Mouse (Mus musculus) ES-E14 (cell line): ENCODE measurements at regions not wholly inside any gene's neighbourhood (a gene's known extent, or its start where the extent isn't known, plus 50 kb on each side); places are given as distances from the start of the nearest gene placed in this dataset.
"Not testable (repeated sequence)": the region's sequence is repeated elsewhere in the genome, so short reads cannot be mapped to it uniquely, and the experiment has no call there.

ENCODE experiments used
- DNase-seq: peaks from one replicate; pipeline ENCODE4 v3.0.0-alpha.2; 2013; ENCODE audit warnings: low read depth, low spot score
- H3K27ac ChIP-seq: 2 replicates; pipeline ENCODE4 v1.5.1; 2012; ENCODE audit warnings: low read depth, mild to moderate bottlenecking, low read length, moderate library complexity, mixed read lengths; ENCODE audit not compliant: poor library complexity, insufficient read depth, severe bottlenecking
- H3K36me3 ChIP-seq: 2 replicates; pipeline ENCODE4 v1.6.1; 2012; ENCODE audit warnings: mild to moderate bottlenecking, low read length, moderate library complexity, mixed read lengths; ENCODE audit not compliant: control insufficient read depth, poor library complexity, insufficient read depth, severe bottlenecking
- H3K4me1 ChIP-seq, 2 experiments: fragments of 150-350 bp in 1 of 2; sonication (generic) in 1 of 2; 2 replicates each; pipeline ENCODE4 v1.6.1; 2012; ENCODE audit warnings: low read length in 2 of 2, mild to moderate bottlenecking in 1 of 2, mixed read lengths in 1 of 2; ENCODE audit not compliant: control insufficient read depth in 2 of 2, insufficient read depth in 2 of 2, poor library complexity in 1 of 2
- H3K4me3 ChIP-seq, 2 experiments: fragments of 150-350 bp in 1 of 2; sonication (generic) in 1 of 2; 2 replicates each; pipeline ENCODE4 v1.5.1; 2012; ENCODE audit warnings: low read length in 2 of 2, low read depth in 1 of 2, mild to moderate bottlenecking in 1 of 2, mixed read lengths in 1 of 2; ENCODE audit not compliant: insufficient read depth in 1 of 2, poor library complexity in 1 of 2, severe bottlenecking in 1 of 2
- H3K9ac ChIP-seq: 2 replicates; pipeline ENCODE4 v1.6.1; 2012; ENCODE audit warnings: low read depth, mild to moderate bottlenecking, low read length, mixed read lengths; ENCODE audit not compliant: poor library complexity, insufficient read depth, severe bottlenecking
- H3K9me3 ChIP-seq: fragments of 150-350 bp; sonication (generic); 2 replicates; pipeline ENCODE4 v1.6.1; 2012; ENCODE audit warnings: low read depth, mild to moderate bottlenecking, low read length; ENCODE audit not compliant: control insufficient read depth, insufficient read depth
- CHD2 ChIP-seq: IDR thresholded peaks from 2 replicates; pipeline ENCODE4 v1.6.1; 2014; ENCODE audit warnings: mild to moderate bottlenecking, low read depth, low read length, inconsistent platforms
- HCFC1 ChIP-seq: IDR thresholded peaks from 2 replicates; pipeline ENCODE4 v1.6.1; 2012; ENCODE audit warnings: low read length, inconsistent platforms, borderline replicate concordance; ENCODE audit not compliant: insufficient read depth
- MAFK ChIP-seq: IDR thresholded peaks from 2 replicates; pipeline ENCODE4 v1.6.1; 2014; ENCODE audit warnings: mild to moderate bottlenecking, low read depth, low read length, inconsistent platforms; ENCODE audit not compliant: insufficient read depth
- ZC3H11A ChIP-seq: IDR thresholded peaks from 2 replicates; pipeline ENCODE4 v1.6.1; 2012; ENCODE audit warnings: low read depth, mild to moderate bottlenecking, inconsistent platforms, low read length, borderline replicate concordance
- ZNF384 ChIP-seq: IDR thresholded peaks from 2 replicates; pipeline ENCODE4 v1.6.1; 2012; ENCODE audit warnings: low read depth, low read length, inconsistent platforms
- in situ Hi-C, 2 experiments: fragments of 600-800 bp; cut with MboI; formaldehyde crosslinking; loops; one replicate each; pipeline ENCODE4 v1.15.1; 2025; ENCODE audit warnings: low sequenced_read_pairs in 2 of 2, inconsistent platforms in 1 of 2; ENCODE audit not compliant: unreplicated experiment in 2 of 2

- no peak for DNase-seq
- TF ChIP-seq ZNF384 (no peak), CHD2 (no peak), HCFC1 (no peak), ZC3H11A (no peak), MAFK (peak; percentile 50; the same call in 1 of the 2 replicates)
- in situ Hi-C loops: no loop called here
These were observed 99.3 kb upstream of the Bmp2k start for GRCm38 (mm10) chr5:96898120-96898672.

GRCm38 (mm10) chr5:96898695-96899094 lies 98.8 kb upstream of the Bmp2k start:
- no peak overlapping the region for H3K27ac ChIP-seq
- in situ Hi-C loops: no loop called here
- TF ChIP-seq MAFK (no peak), ZNF384 (no peak), CHD2 (no peak), HCFC1 (no peak), ZC3H11A (no peak)
- no peaks in the 10 kb centered on the region for H3K36me3 ChIP-seq
- H3K9me3 ChIP-seq: no peaks in the 10 kb centered on the region
- no peaks in the 10 kb centered on the region for H3K4me1 ChIP-seq
- DNase-seq: no peak
- no peak overlapping the region for H3K4me3 ChIP-seq
- H3K9ac ChIP-seq: no peak overlapping the region

More at GRCm38 (mm10) chr5:96898120-96898672, 99.3 kb upstream of the Bmp2k start:
- H3K4me1 ChIP-seq: no peaks in the 10 kb centered on the region
- no peak overlapping the region for H3K9ac ChIP-seq
- H3K4me3 ChIP-seq: no peak overlapping the region
- H3K9me3 ChIP-seq: no peaks in the 10 kb centered on the region
- no peaks in the 10 kb centered on the region for H3K36me3 ChIP-seq
- H3K27ac ChIP-seq: no peak overlapping the region

GRCm38 (mm10) chr5:96905572-96906271 lies 91.8 kb upstream of the Bmp2k start:
- Histone ChIP-seq H3K4me3 (no peak overlapping the region), H3K9ac (no peak overlapping the region), H3K9me3 (no peaks in the 10 kb centered on the region), H3K27ac (no peak overlapping the region), H3K36me3 (no peaks in the 10 kb centered on the region), H3K4me1 (no peaks in the 10 kb centered on the region)
- TF ChIP-seq CHD2 (no peak), HCFC1 (no peak), ZNF384 (no peak), MAFK (no peak), ZC3H11A (no peak)
- in situ Hi-C loops: no loop called here
- no peak for DNase-seq

GRCm38 (mm10) chr5:96908371-96908770 lies 89.1 kb upstream of the Bmp2k start:
- H3K27ac ChIP-seq, H3K4me3 ChIP-seq, H3K36me3 ChIP-seq, H3K4me1 ChIP-seq, H3K9me3 ChIP-seq, DNase-seq, H3K9ac ChIP-seq, in situ Hi-C loops: not testable (repeated sequence)

GRCm38 (mm10) chr5:96909218-96909617 lies 88.3 kb upstream of the Bmp2k start:
- H3K9ac ChIP-seq: no peak overlapping the region
- in situ Hi-C loops: no loop called here
- H3K27ac ChIP-seq: no peak overlapping the region
- H3K36me3 ChIP-seq: no peaks in the 10 kb centered on the region
- DNase-seq: no peak
- no peak overlapping the region for H3K4me3 ChIP-seq
- no peaks in the 10 kb centered on the region for H3K4me1 ChIP-seq
- TF ChIP-seq HCFC1: no peak
- TF ChIP-seq ZC3H11A: no peak
- no peak for TF ChIP-seq CHD2
- TF ChIP-seq ZNF384: no peak
- no peak for TF ChIP-seq MAFK
- H3K9me3 ChIP-seq: no peaks in the 10 kb centered on the region
